Mouse (Mus musculus): ENCODE data around the gene Emc6. TPM values are rescaled to one million over a fixed set of nuclear protein-coding genes. Genes with fewer than 3 reads are reported as not detected.

Gene Emc6
- polyA plus RNA-seq, 1 experiment from 2014 or later: 119 TPM

GRCm38 (mm10) chr11:73144261-73144681 lies 32.6 kb downstream of the Emc6 start:
- no peak overlapping the region for H3K4me3 ChIP-seq
- 69% methylated on average over 1 of the region's 1 CpGs for WGBS
- H3K9me3 ChIP-seq: no peaks in the 10 kb centered on the region
- ATAC-seq (ENCODE audit: low FRiP score, low read depth): no peak
- H3K4me2 ChIP-seq (replicated peaks): no peak overlapping the region
- H3K36me3 ChIP-seq: no peaks in the 10 kb centered on the region
- no peaks in the 10 kb centered on the region for H3K27me3 ChIP-seq
- peaks cover 2% of the 10 kb centered on the region; the same call in 1 of the 2 replicates for H3K4me1 ChIP-seq
- no peak overlapping the region for H3K27ac ChIP-seq (replicated peaks)
- no peak overlapping the region for H3K9ac ChIP-seq (replicated peaks)

- peak within 1 kb of the TSS; percentile 79 for H3K4me2 ChIP-seq (replicated peaks)
- H3K9me3 ChIP-seq: no peaks in the 10 kb centered on the region
- H3K4me3 ChIP-seq: peak within 1 kb of the TSS; percentile 78
- H3K36me3 ChIP-seq: peaks cover 18% of the 10 kb centered on the region
- H3K9ac ChIP-seq (replicated peaks): peak within 1 kb of the TSS; percentile 80
- 0 out of 2 replicates have a peak within 1 kb of the TSS, but pooled peaks have one; percentile 15 for H3K27ac ChIP-seq (replicated peaks)
- WGBS: under 1% methylated on average over 80 of the region's 84 CpGs
- peak; percentile 95 for ATAC-seq (ENCODE audit: low FRiP score, low read depth)
- peaks cover 23% of the 10 kb centered on the region for H3K4me1 ChIP-seq
- no peaks in the 10 kb centered on the region for H3K27me3 ChIP-seq
These were observed 39.0 kb downstream of the Emc6 start, which contains the start of gene Haspin for GRCm38 (mm10) chr11:73137591-73138501. Haspin (minus strand) TSS chr11:73138294.

DNA sequence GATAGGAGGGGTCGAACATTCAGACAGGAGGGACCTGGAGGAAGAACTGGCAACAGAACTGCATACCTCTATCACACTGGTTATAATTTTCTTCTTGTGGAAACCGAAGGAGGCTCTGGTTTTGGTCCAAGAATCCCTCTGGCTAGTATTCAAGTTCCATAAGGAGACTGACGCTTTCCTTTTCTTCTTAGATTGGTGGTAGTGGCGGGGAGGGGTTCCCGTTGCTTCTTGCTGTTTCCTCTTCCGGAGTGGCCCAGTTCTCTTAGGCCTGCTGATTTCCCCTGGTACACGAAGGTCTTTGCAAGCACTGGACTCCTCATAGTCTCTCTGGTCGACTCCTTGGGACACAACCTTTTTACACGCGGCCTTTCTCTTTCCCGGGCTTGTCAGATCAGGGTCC lies 39.7 kb downstream of the Emc6 start:
- Histone ChIP-seq H3K4me2 (replicated peaks) (peak overlapping the region; percentile 79), H3K4me1 (peaks cover 23% of the 10 kb centered on the region), H3K9ac (replicated peaks) (peak overlapping the region; percentile 80), H3K9me3 (no peaks in the 10 kb centered on the region), H3K36me3 (peaks cover 25% of the 10 kb centered on the region), H3K27me3 (no peaks in the 10 kb centered on the region), H3K4me3 (peak overlapping the region; percentile 78), H3K27ac (replicated peaks) (no peak overlapping the region)
- 49% methylated on average over 11 of the region's 11 CpGs for WGBS
- no peak for ATAC-seq (ENCODE audit: low FRiP score, low read depth)

DNA sequence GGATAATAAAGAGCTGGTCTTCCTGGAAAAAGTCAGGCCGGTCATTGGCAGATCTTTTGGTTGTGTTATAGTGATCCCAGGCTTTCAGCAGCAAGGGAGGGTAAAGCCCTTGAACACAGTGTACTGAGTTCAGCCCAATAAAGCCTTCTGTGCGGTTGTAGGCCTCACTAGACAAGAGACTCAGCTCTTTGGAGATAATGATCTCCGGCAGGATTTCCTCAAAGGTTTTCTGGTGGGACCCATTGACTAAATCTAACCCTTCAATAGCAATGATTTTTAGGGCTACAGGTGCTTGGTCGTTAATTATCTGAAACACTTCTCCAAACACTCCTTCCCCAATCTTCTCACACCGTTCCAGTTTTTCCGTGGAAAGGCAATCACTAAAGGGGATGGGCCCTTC lies 40.2 kb downstream of the Emc6 start:
- Histone ChIP-seq H3K4me3 (peak overlapping the region; percentile 78), H3K27ac (replicated peaks) (no peak overlapping the region), H3K27me3 (no peaks in the 10 kb centered on the region), H3K36me3 (peaks cover 26% of the 10 kb centered on the region), H3K9me3 (no peaks in the 10 kb centered on the region), H3K9ac (replicated peaks) (no peak overlapping the region), H3K4me1 (peaks cover 23% of the 10 kb centered on the region), H3K4me2 (replicated peaks) (peak overlapping the region; percentile 79)
- WGBS: 91% methylated on average over 6 of the region's 6 CpGs
- no peak for ATAC-seq (ENCODE audit: low FRiP score, low read depth)

DNA sequence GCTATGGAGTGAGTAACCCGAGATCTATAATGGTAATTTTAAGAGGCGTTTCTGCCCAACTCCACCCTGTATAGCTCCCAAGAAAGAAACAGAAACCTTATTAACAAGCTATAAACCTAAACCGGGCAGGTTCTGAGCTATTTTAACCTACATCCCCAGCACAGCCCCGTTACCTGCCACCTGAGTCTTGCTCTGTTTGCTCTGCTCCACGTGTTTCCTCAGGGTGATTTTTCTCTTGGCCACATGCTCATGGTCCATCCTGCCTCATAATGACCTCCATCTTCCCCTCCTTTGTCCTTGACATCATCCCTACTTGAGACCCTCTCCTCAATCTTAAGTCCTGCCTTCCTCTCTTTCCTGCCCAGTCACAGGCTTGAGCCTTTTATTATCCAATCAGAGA lies 42.6 kb downstream of the Emc6 start:
- Histone ChIP-seq H3K9me3 (no peaks in the 10 kb centered on the region), H3K36me3 (peaks cover 33% of the 10 kb centered on the region), H3K4me3 (no peak overlapping the region), H3K4me1 (peaks cover 23% of the 10 kb centered on the region), H3K27ac (replicated peaks) (no peak overlapping the region), H3K27me3 (no peaks in the 10 kb centered on the region), H3K9ac (replicated peaks) (no peak overlapping the region), H3K4me2 (replicated peaks) (peak overlapping the region; percentile 4)
- ATAC-seq (ENCODE audit: low FRiP score, low read depth): no peak
- 94% methylated on average over 5 of the region's 5 CpGs for WGBS

- no peaks in the 10 kb centered on the region for H3K9me3 ChIP-seq
- no peak overlapping the region for H3K27ac ChIP-seq (replicated peaks)
- H3K4me3 ChIP-seq: no peak overlapping the region
- no peak overlapping the region for H3K4me2 ChIP-seq (replicated peaks)
- H3K27me3 ChIP-seq: no peaks in the 10 kb centered on the region
- H3K9ac ChIP-seq (replicated peaks): no peak overlapping the region
- peaks cover 33% of the 10 kb centered on the region for H3K36me3 ChIP-seq
- ATAC-seq (ENCODE audit: low FRiP score, low read depth): no peak
- peaks cover 23% of the 10 kb centered on the region for H3K4me1 ChIP-seq
- 96% methylated on average over 6 of the region's 6 CpGs for WGBS
These were observed 43.8 kb downstream of the Emc6 start for GRCm38 (mm10) chr11:73132999-73133398.

GRCm38 (mm10) chr11:73131020-73131419 lies 45.8 kb downstream of the Emc6 start:
- Histone ChIP-seq H3K4me2 (replicated peaks) (no peak overlapping the region), H3K27me3 (no peaks in the 10 kb centered on the region), H3K4me3 (no peak overlapping the region), H3K4me1 (peaks cover 6% of the 10 kb centered on the region; the same call in 1 of the 2 replicates), H3K36me3 (peaks cover 34% of the 10 kb centered on the region), H3K27ac (replicated peaks) (no peak overlapping the region), H3K9ac (replicated peaks) (no peak overlapping the region), H3K9me3 (no peaks in the 10 kb centered on the region)
- WGBS: 82% methylated on average over 7 of the region's 7 CpGs
- ATAC-seq (ENCODE audit: low FRiP score, low read depth): no peak

- Histone ChIP-seq H3K9me3 (no peaks in the 10 kb centered on the region), H3K9ac (replicated peaks) (no peak overlapping the region), H3K27ac (replicated peaks) (no peak overlapping the region), H3K27me3 (no peaks in the 10 kb centered on the region), H3K36me3 (peaks cover 18% of the 10 kb centered on the region), H3K4me1 (no peaks in the 10 kb centered on the region), H3K4me3 (no peak overlapping the region), H3K4me2 (replicated peaks) (no peak overlapping the region)
- ATAC-seq (ENCODE audit: low FRiP score, low read depth): no peak
- WGBS: 92% methylated on average over 6 of the region's 6 CpGs
These were observed 50.3 kb downstream of the Emc6 start for GRCm38 (mm10) chr11:73126495-73126894.

Other genes with a start within 250 kb of the Emc6 start
- 0.64 and 1.2 TPM in 2 replicates for gene Atp2a3, start 215.9 kb downstream of the Emc6 start, polyA plus RNA-seq (2016; fragmentation: Nextera tagmentation; extraction: Ambion mirVana)
- 0.64 and 0.88 TPM in 2 replicates for gene P2rx1, start 177.9 kb downstream of the Emc6 start, polyA plus RNA-seq (2016; fragmentation: Nextera tagmentation; extraction: Ambion mirVana)
- 10.2 and 11.6 TPM in 2 replicates for gene Camkk1, start 158.0 kb downstream of the Emc6 start, polyA plus RNA-seq (2016; fragmentation: Nextera tagmentation; extraction: Ambion mirVana)
- gene Ncbp3, start 129.3 kb downstream of the Emc6 start, polyA plus RNA-seq (2016; fragmentation: Nextera tagmentation; extraction: Ambion mirVana): 14.6 and 15.3 TPM in 2 replicates
- 0.39 and 0.42 TPM in 2 replicates for gene Itgae, start 86.5 kb downstream of the Emc6 start, polyA plus RNA-seq (2016; fragmentation: Nextera tagmentation; extraction: Ambion mirVana)
- gene Haspin, start 38.7 kb downstream of the Emc6 start, polyA plus RNA-seq (2016; fragmentation: Nextera tagmentation; extraction: Ambion mirVana): 15.5 TPM in 2 replicates
- 0.09 and 0.12 TPM in 2 replicates for gene P2rx5, start 16.6 kb downstream of the Emc6 start, polyA plus RNA-seq (2016; fragmentation: Nextera tagmentation; extraction: Ambion mirVana)
- gene Tax1bp3, start within 50 bp of the Emc6 start, polyA plus RNA-seq (2016; fragmentation: Nextera tagmentation; extraction: Ambion mirVana): 172 and 182 TPM in 2 replicates
- gene Ctns, start 22.0 kb upstream of the Emc6 start, polyA plus RNA-seq (2016; fragmentation: Nextera tagmentation; extraction: Ambion mirVana): 20.6 and 23.1 TPM in 2 replicates
- gene Shpk, start 22.4 kb upstream of the Emc6 start, polyA plus RNA-seq (2016; fragmentation: Nextera tagmentation; extraction: Ambion mirVana): 1.4 and 1.5 TPM in 2 replicates
- gene Trpv1, start 57.3 kb upstream of the Emc6 start, polyA plus RNA-seq (2016; fragmentation: Nextera tagmentation; extraction: Ambion mirVana): not detected in 2 replicates
- 0.05 TPM in 1 of 2 replicates, not detected in the other for gene Trpv3, start 90.4 kb upstream of the Emc6 start, polyA plus RNA-seq (2016; fragmentation: Nextera tagmentation; extraction: Ambion mirVana)
- 0.28 TPM in 1 of 2 replicates, not detected in the other for gene Aspa, start 152.6 kb upstream of the Emc6 start, polyA plus RNA-seq (2016; fragmentation: Nextera tagmentation; extraction: Ambion mirVana)
- gene Gm49340, start 152.7 kb upstream of the Emc6 start, polyA plus RNA-seq (2016; fragmentation: Nextera tagmentation; extraction: Ambion mirVana): not detected in 2 replicates
- not detected in 2 replicates for gene Spata22, start 152.7 kb upstream of the Emc6 start, polyA plus RNA-seq (2016; fragmentation: Nextera tagmentation; extraction: Ambion mirVana)
- not detected in 2 replicates for gene Olfr20, start 173.7 kb upstream of the Emc6 start, polyA plus RNA-seq (2016; fragmentation: Nextera tagmentation; extraction: Ambion mirVana)
- not detected in 2 replicates for gene Olfr376, start 194.2 kb upstream of the Emc6 start, polyA plus RNA-seq (2016; fragmentation: Nextera tagmentation; extraction: Ambion mirVana)
- gene Olfr1, start 222.6 kb upstream of the Emc6 start, polyA plus RNA-seq (2016; fragmentation: Nextera tagmentation; extraction: Ambion mirVana): not detected in 2 replicates

All from midbrain, embryonic 12.5 days (tissue).